Mouse (Mus musculus) kidney, postnatal 14 days (tissue): ENCODE measurements around the gene Dram2.
"Not testable (repeated sequence)": the region's sequence is repeated elsewhere in the genome, so short reads cannot be mapped to it uniquely, and the experiment has no call there.

Experiments
- DNase-seq: peaks from one replicate; pipeline ENCODE4 v3.0.0; 2022; ENCODE audit warnings: mixed read lengths

The Dram2 gene

DNA sequence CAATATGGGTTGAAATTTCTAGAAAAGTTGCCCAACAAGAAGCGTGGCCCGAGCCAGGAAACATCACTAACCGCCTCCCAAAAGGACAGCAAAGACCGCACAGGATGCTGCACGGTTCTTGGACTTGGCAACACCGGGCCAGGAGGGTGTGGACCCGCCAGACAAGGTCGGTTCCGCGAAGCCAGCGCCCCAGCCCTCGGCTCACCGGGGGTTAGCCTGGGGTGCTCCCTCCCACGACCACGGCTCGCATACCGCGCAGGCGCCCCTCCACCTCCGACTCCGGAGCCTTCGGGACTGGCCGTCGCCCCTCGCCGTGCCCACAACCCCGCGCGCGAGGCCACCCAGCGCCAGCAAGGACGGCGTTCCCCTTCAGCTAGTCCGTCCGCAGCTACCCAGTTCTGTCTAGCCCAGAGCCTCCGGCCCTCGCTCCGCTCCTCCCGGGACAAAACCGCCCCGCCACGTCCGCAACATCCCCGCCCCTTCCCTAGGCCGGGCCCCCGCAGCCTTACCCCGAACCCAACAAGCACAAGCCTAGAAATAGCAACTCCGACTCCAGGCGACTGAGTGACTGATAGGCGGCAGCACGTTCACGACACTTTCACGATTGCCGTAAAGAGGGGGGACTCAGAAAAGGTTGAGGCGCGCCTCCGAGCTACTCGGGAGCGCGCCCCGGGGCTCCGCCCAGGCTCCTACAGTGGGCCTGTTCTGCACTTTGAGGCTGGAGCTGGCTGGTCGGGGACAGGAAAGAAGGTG is at the start of gene Dram2, which contains the start of gene Cept1:
Dram2 (plus strand) TSS at position 628 of the 753 bp plus-strand sequence.
Cept1 (minus strand) TSS at position 632 of the 753 bp plus-strand sequence.
- peak; percentile 97 for DNase-seq

DNA sequence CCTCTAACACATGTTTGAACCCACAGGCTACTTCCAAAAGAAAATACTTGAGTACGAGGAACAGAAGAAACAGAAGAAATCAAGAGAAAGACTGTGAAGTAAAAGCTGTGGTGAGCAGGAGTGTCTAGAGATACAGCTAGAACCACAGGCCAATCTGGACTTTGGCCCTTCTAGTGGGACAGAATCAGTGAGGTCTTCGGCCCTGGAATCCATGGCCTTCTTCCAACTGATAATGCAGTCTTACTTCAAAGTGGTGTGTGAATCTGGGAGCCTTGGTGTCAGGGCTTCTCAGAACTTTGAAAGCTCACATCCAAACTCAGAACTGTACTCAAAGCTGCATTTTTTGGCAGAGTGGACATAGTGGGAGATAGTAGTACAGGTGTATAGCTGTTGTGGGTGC is 47.1 kb upstream of the Dram2 start:
- no peak for DNase-seq

DNA sequence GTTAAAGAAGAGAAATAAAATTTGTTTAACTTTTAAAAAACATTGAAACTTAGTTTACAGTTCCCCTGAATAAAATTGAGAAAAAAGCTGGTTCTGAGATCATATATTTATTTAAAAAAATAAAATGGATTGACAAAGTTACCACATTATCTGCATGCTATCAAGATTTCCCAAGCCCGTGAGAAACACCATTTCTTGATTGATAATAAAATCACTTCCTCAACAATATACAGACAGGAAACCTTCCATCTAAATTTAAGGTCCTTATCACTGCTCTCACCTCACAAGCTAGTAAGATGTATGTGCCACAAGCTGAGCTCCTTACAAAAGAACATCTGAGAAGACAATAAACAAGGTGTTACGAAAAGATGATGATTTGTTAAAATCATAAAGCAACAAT is 44.7 kb upstream of the Dram2 start:
- no peak for DNase-seq

DNA sequence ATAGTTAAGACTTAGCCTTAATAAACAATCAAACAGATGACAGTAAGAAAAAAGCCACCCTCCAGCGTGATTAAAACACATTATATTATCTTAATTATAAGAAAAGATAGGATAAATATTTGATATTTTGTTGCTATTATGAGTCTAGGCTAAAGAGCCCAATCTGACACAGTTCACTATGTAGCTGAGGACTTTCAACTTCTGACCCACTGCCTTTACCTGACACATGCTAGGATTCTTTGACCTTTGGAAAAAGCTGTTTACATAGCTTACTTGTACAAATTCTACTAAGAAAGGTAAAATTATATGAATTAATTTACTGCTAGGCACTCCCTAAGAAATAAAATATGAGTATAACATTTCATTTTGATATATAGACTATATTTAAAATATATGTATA is 36.9 kb upstream of the Dram2 start:
- no peak for DNase-seq

DNA sequence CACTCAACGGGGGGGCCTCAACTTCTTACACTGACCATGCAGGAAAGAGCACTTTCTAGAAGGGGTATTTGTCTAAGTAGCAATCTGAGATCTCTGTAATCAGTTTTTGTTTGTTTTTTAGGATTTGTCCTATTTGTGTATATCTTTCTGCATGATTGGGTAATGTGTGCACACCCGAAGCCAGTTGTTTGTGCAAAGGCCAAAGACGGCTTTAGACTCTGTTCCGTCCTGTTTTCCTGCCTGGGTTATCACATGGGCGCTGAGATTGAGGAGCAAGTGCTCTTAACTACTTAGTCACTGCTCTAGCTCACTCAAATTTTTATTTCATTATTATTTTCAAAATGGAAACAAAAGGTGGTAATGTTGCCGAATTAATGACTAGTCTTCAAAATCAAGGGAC is 32.6 kb upstream of the Dram2 start:
- no peak for DNase-seq

DNA sequence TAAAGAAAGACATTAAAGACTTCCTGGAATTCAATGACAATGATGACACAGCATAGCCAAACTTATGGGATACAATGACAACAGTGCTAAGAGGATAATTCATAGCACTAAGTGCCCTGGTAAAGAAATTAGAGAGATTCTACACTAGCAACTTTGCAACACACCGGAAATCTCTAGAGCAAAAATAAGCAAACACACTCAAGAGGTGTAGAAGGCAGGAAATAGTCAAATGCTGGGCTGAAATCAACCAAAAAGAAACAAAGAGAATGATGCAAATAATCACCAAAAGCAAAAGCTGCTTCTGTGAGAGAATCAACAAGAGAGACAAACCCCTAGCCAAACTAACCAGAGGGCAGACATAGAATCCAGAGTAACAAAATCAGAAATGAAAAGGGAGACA is 24.9 kb upstream of the Dram2 start:
- no peak for DNase-seq

DNA sequence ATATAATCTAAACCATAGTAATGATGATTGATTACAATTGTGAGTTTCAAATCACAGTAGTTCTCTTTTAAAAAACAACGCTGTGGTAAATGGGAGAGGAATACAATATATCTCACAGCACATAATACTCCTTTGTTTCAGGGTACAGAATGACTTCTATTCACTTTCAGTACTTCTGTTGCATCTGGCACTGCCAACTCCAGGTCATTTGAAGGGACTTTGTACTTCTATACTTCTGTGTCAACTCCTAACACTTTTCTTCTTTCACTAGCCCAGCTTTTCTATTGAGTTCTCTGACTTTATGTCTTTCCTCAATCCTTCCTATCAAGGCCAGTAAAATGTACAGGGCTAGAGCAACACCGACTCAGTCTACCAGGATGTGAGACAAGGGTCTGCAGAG is 21.2 kb upstream of the Dram2 start:
- DNase-seq: no peak

DNA sequence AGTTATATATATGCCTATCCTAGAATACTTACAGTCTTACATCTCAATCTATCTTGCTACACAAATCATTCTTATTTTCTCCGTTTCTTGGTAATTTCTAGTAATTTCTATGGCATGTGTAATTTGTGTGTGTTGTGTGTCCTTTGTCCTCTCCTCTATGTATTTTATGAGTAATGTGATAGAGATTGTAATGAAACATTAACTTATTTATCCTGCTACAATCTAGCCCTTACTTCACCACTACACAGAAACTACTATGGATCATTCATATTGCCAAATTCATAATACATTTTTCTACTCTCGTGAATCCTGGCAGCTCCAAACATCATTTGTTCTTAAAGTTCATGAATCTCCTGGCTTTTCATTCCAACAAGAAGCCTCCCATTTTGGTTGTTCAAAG is 19.6 kb upstream of the Dram2 start:
- no peak for DNase-seq

DNA sequence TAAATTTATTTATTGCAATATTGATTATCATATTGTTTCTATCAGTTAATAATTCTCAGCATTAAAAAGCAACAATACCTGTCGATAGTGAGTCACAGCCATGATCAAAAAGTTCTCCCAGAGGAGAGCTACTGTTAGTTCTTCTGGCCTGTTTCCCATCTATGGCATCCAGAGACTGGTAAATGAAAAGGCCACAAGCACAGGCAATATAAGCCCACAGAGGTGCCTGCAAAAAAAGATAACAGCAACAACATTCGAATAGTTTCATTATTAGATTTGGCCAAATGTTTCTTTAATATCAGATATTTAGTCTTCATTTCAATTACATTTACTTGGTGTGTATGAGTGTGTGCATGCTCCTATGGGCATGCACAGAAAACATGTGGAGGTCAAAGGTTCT is 14.3 kb upstream of the Dram2 start:
- no peak for DNase-seq

DNA sequence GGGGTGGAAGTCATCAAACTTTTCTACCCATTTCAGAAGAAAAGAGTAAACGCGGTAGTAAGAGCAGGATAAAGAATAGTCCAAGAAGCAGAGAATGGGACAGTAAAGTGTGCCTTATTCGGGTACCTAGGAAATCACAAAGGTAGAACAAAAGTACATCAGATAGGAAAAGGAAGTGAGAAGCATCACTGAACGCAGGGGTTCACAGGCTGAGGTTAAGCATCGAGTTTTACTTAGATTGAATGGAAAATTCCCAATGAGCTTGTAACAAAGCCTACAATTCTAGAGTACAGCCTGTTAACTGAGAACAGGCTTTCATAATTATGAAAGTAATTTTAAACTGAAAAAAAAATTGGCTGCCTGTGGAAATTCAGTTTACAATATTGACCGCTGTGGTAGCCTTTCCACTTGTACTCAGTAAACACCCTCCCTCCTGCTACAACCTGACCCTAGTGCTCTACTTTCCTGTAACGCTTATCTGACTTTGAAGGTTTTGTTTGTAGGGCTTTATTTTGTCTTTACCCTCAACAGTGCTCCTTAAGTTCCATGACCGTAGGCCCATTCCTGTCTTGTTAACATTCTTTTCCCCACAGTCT is 2.8 kb upstream of the Dram2 start:
- no peak for DNase-seq

DNA sequence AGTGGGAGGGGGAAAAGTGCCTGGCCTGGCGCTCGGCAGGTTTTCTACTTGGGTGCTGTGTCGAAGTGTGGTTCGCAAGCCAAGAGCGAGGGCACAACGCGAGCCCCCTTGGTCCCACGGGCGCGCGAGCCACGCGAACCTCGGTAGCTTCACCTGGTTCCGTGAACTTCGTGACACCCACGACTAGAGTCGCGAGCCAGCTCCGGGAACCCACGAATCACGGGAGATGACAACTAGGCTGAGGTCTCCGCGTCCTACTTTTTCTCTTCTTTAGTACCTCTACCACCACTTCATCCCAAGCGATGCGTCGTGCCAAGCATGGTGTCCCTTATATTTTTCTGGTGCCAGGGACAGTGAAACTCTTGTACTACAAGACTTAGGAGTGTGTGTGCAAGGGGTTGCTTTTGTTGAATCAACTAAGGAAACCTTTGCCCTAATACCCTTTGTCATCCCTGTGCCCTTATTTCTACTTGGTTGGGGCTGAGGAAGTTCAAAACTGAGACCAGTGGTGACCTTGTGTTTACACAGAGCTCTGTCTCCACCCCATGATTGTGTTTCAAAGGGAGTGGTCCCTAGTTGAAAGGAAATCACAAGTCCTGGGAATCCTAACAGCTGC is 434 bp downstream of the Dram2 start:
- peak; percentile 57 for DNase-seq

DNA sequence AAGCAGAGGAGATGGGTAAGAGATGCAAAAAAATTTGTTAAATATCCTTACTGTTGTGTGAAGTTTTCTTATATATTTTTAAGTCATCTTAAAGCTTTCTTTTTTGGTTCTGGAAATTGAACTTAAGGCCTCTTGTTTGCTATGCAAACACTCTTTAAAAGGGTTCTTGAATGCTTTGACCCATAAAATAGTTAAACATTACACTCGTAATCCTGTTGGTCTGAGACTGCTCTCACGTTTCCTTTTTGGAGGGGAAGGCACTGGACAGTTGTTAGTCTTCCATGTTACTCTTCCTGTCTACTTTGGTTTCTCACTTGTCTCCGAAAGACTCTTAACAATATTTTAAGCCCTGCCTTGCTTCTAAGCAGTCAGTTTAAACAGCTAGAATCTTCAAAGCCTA is 1.4 kb downstream of the Dram2 start:
- peak; percentile 10 for DNase-seq

DNA sequence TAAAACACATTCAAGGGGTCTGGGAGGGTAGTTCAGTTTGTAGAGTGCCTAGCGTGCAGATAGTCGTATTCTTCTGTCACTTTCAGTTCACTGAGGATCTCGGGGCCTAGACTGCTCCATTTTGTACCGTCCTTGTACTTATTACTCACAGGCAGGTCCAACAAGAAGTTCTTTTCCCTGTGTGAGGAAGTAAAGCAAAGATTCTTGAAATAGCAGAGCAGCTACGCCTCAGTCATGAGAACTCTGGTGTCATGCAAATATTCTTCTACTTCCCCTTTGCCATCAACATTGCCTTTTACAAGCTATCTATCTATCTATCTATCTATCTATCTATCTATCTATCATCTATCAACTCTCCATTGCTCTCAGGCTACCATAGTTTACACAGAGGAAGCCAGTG is 5.8 kb downstream of the Dram2 start:
- no peak for DNase-seq

DNA sequence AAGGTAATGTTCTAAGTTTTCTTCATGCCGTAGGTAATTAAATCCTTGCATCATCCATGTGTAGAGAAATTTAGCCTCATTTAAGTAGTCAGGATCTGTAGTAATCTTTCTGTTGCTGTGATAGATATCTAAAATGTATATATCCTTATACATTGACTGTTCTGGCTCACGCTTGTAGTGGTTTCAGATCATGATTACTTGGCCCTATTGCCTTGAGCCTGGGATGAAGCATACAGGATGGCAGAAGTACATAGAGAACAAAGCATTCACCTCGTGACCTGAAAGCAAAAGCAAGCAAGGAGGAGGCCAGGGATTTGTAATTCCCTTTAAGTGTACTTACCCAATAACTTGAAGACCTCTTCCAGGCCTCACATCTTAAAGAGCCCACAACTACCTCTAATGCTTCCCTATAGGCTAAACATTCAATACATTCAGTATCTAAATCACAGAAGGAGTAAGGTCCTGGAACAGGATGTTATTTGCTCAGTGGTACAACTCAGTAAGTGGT is 8.2 kb downstream of the Dram2 start:
- DNase-seq: no peak

DNA sequence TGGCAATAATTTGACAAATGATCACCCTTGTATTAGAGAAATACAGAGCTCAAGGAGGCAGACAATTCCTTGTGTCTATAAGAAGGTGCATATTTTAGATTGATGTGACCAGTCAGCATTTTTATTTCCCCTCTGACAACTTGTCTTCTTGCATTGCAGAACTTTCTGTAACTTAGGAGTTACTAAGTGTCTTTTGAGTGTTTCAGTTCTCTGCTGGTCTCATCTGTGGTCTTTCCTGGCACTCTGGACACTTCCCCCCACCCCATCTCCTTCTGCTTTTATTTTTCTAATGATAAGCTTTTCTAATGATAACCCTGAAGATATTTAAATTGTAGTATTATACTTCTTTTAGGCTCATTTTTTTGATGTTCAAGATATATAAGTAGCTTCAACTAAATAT is 10.7 kb downstream of the Dram2 start:
- no peak for DNase-seq

DNA sequence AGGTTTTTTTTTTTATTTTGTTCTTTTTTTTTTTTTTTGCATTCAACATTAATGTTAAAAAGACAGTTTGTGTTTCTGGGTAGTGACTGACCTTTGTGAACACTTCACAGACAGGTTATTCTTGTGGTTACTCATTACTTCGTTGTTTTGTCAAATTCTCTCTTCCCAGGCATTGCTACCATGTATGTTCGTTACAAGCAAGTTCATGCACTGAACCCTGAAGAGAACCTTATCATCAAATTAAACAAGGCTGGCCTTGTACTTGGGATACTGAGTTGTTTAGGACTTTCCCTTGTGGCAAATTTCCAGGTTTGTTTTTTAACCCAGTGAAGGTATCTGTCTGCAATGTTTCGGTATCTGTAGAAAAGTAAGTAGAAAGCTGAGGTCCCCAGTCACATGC is 18.3 kb downstream of the Dram2 start:
- DNase-seq: peak; percentile 10

DNA sequence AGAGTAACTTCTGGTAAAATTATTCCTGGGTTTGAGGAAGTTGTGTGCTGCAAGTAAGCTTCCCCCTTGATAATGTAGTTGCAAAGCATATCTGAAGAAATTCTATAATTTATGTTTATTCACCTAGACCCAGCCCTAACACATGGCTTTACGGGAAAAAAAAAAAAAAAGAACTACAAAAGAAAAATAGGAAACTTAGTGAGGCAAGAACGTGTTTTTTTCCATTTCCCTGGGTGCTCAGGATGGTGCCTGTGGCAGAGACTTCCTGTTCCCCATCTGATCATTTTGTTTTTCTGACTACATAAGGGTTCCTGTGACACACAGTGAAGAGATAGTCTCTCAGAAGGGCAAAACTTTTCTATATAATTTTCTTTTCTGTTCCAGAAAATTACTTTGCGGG is 25.6 kb downstream of the Dram2 start:
- DNase-seq: no peak

DNA sequence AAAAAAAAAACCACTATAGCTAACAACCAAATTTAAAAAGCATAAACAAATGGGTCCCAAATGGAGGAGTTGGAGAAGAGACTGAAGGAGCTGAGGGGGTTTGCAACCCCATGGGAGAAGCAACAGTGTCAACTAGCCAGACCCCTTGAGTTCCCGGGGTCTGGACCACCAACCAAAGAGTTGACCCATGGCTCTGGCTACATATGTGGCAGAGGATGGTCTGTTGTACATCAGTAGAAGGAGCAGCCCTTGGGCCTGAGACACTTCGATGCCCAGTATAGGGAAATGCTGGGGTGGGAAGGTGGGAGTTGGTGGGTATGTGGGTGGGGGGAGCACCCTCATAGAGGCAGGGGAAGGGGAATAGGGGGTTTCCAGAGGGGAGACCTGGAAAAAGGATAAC is 31.7 kb downstream of the Dram2 start:
- DNase-seq: no peak

DNA sequence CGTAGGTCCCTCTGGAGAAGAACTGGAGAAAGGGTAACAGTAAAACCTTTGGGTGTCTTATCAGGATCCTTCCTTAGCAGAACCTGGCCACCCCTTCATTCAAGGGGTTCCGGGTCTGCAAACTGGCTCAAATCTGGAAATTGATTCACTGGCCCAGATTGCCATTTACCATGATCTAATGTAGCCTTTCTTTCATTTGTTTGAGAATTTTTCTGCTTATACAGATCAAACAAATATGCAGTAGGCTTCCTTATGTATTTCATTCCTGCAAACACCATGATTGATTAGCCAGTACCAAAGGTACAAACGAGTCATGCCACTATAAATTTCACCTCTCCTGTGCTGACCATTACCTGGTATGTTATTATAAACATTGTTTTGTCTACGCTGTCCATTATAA is 46.0 kb downstream of the Dram2 start:
- not testable (repeated sequence) for DNase-seq

DNA sequence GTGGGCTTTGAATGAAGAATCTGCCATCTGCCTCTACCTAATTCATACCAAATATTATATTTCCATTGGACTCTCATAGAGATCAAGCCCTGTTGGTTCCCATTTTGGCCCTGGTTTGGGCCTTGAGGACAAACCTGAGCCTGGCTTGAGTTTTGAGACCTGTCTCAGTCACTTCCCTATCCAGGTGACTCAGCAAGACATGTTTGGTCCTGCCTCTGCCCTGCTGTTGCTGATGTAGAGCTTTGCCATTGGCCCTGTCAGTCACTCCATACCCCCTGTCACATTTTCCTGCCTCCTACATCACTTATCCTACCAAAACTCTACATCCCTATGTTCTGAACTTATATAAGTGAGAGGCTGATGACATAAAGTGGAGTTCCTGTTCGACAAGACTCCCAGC is 70.5 kb downstream of the Dram2 start:
- no peak for DNase-seq
